Mouse (Mus musculus) left cerebral cortex, postnatal 14 days (tissue): ENCODE results near the gene Iqcj. TPM values are rescaled to one million over a fixed set of nuclear protein-coding genes. Genes with fewer than 3 reads are reported as not detected.
"Not testable (repeated sequence)": the region's sequence is repeated elsewhere in the genome, so short reads cannot be mapped to it uniquely, and the experiment has no call there.

ENCODE experiments used
- DNase-seq, 2 experiments: peaks; one replicate each; pipeline ENCODE4 v3.0.0; 2021 to 2022; ENCODE audit warnings: low spot score in 2 of 2, mixed read lengths in 1 of 2
- intact Hi-C: fragments of 180-260 bp; cut with DNase I; formaldehyde crosslinking; loops from one replicate; pipeline ENCODE4 v1.15.1; 2025
- total RNA-seq, 2 experiments: library from RNA; stranded (reverse); gene quantifications; 2 replicates each; pipeline ENCODE4 v1.2.3; 2021

The Iqcj gene
- total RNA-seq, 2 experiments from 2014 or later, result 2.8 to 4.9 TPM

DNA sequence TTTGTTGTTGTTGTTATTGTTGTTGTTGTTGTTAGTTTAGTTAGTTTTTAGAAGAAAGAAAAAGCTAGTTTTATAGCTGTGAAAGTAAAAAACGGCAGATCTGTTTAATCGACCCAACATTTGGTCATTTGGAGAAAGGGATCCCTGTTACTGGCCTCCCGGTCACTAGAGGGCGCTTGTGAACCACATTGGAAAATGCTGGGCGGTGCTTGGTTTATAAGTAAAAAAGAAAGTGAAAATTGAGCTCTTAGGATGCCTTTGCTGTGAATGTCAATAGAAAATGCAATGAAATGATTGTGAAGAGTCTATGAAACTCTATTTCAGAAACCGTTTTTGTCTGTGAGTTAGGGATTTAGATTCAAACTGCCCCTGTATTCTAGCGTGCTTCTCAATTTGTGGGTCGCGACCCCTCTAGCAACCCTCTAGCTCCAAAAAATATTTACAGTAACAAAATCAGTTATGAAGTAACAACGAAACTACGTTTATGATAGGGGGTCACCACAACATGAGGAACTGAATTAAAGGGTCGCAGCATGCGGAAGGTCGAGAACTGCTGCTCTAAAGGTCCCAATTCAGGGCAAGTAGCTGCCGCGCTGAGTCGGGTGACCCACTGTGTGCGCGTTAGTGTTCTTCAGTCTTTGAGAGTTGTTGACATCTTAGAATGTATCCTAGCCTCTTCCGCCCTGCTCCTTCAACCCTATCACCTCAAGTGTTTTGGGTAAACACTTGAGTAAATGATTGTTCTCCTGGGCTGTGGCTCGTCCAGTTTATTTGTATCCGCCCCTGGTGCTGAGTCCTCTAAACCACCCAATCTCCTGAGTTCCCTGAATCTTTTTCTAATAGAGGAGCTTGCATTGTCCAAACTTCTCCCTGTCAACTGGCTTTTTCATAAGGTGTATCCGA lies 164.6 kb downstream of the Iqcj start:
- intact Hi-C loops, result loop anchor here (2.0 to 10.0 kb wide), 3 partner anchors 436 to 648 kb away; no protein-coding TSS in a partner anchor

DNA sequence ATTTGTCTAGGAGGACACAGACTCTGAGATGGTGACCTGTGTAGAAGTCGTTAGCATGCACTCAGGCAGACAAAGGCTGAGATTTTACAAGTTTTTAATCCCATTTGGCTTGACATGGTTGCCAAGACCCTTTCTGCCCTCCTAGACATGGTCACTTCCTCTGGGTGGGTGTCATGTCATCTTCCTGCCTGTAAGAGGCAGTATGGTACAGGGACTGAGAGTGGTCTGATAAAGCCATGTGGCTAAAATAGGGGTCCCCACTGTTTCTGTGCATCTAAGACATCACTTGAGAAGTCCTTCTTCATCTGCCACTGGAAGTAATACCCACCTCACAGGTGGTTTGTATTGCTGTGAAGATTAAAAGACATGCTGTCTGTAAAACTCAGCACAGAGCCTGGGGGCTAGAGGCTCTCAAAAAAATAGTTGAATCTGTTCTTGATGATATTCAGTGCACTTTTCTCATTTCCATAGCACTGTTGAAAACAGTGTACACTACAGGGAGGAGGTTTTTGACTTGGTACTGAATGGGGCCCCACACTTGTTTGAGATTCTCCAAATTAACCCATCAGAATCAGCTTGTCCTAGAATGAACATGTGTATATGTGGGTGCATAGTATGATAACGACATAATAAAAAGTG lies 167.3 kb downstream of the Iqcj start:
- peak in 1 of 2 experiments; percentile 37 for DNase-seq
- intact Hi-C loops, result loop anchor here (5.0 to 10.0 kb wide), 2 partner anchors 433 to 646 kb away; no protein-coding TSS in a partner anchor

More for the DNA sequence above, 164.6 kb downstream of the Iqcj start:
- DNase-seq, result peak; percentile 78 to 83

DNA sequence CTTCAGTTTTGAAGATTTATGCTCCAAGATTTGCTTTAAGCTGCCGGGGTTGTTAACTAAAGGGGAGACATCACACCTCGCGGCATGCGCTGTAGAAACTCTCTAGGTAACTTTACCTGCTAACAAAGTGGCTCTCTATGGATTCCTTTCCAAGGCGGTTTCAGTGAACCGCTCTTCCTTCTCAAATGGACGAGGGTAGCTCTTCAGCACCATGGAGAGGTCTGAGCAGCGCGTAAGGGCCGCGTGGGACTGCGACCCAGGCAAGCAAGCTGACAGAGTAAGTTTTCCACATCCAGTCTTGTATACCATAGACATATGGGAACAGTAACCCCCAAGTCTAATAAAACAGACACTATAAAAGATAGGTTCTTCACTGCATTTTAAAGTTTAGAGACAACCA lies 172.7 kb downstream of the Iqcj start, which contains the start of gene Schip1:
TSS of gene Schip1 (plus strand) at position 72 of the 400 bp plus-strand sequence.
- DNase-seq, result no peak
- intact Hi-C loops, result no loop called here

DNA sequence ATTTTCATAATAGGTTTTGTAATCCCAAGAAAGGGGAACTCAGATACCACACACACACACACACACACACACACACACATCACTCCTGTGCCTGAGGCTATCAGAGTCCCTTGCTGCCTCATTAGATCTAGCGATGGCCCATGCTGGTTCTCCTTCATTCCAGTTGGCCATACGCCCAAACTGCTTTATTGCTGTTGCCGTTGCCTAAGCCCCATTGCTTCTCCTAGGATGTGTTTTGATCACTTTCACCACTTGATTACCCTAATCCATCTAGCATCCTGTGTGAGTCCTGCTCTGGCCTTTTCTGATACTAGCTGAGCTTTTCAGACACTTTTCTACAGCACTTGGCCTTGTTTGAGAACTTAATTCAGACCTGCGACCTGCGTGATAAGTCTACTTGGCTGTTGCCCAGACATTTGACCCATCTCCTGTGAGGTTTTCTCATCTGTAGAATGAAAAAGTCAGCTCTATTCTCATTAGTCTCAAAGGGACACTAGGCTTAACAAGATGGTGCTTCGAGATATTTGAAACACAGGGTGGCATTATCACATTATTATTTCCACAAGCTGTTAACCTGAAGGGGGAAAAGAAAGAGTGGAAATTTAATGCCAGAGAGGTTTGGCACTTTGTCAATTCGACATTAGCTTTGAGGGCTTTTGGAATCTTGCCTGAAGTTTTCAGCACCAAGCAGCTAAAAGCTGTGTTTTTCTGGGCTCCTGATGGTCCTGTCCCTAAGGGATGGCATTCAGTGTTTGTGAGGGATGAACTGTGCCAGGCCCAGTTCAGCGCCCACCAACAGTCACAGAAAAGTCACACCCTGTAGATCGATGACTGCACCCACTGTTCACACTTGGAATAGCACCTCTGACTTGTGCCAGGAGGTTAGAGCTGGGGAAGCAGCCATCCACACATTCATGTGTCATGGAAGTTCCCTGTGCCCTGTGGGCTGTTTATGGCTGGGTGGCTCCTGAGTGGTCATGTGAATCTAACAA lies 179.7 kb downstream of the Iqcj start:
- no peak for DNase-seq
- intact Hi-C loops, result no loop called here

DNA sequence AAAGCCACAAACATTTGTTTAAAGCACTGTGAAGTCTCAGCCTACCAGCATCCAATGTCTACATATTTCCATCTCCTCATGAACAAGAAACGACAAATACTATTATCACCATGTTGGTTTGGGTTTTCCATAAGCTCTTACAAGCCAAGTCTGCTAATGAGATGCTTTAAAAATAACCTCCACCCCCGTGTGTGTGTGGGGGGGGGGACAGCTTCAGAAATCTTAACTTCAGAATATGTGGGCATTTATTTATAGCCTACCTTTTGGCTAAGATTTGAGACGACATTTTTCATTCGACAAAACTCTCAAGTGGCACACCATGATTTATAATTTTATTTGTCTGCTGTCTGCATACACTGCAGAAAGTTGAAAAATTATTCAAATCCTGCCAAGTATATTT lies 185.4 kb downstream of the Iqcj start:
- intact Hi-C loops, result no loop called here
- DNase-seq, result no peak

DNA sequence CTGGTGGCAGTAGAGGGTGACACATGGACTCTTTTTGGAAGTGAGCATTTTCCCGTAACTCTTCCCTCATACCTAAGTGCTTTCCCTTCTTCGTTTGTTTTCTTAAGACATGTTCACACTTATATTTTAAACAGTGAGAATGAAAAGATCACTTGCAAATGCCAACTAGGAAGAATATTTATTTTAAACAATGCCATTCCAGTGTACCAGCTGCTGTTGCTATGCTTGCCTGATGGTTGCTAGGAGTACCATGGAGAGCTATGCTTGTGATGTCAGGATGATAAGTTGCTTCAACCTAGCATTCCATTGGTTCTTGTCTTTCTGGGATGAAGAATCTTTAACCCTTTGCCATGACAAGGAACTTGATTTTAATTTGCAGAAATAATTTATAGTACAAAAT lies 193.0 kb downstream of the Iqcj start:
- intact Hi-C loops, result no loop called here
- peak in 1 of 2 experiments; percentile 41 for DNase-seq

DNA sequence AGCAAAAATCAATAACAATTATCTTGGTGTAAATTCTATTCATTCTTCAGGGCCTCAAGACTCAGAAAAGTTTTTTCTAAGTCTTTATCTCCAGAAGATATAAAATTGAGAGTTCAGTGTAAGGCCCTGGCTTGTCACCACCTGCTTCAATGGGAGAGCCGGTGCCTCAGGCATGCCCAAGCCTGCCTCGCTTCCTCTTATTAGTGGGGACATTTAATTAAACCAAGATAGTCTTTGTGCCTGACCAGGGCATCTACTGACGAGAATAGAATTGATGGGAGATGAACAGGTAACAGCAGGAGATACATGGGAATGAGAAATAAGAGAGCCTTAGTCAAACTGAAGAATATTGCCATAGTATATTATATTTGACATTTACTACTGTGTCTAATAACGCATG lies 200.1 kb downstream of the Iqcj start:
- intact Hi-C loops, result no loop called here
- no peak for DNase-seq

DNA sequence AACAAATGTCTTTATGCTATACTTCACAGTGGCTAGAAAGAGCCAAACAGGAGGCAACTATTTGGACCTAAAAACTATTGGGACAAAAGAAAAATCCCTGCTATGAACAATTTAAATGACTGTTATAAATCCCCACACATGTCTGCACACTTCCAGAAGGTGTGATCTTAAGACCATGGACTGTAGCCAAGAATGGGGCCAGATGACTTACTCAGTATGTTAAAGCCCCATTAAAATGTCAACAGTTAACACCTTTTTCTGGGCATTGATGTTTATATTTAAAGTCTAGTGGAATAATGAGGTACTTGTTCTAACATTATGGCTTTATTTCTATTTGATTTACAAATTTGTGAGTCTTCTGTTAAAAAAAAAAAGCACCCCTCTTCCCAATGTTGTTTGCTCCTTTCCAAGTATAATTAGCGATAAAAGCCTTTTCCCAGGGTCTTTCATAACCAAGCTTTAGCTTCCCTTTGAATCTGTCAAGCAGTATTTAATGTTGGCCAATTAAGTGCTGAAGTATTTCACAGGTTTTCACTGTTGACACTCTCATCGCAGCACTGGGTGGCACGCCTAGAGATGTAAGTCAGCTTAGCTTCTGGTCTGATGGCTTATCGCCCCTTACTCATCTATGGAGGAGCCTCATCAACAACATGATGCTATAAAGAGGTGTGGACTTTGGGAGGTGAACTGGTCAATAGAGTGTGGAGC lies 204.9 kb downstream of the Iqcj start:
- no peak for DNase-seq
- intact Hi-C loops, result loop anchor here (5.0 kb wide), 1 partner anchor 195 kb away; no protein-coding TSS in a partner anchor

DNA sequence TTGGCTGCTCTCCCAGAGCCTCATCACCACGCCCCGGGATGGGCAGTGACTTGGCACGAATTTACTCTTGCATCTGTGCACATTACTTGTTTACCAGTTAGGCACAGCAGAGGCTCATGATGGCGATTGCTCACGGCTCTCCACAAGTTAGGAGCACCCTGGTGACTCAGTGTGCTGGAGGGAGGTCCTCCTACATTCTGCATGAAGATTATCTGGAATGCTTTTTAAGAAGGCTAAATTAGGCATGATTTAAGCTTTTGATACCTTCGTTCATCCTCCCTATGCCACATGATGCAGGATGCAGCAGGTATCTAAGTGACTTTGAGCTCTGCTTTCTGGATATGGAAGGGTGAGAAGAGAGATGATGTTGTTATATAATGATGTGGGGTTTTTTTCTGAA lies 207.5 kb downstream of the Iqcj start:
- intact Hi-C loops, result loop anchor here (5.0 kb wide), 1 partner anchor 193 kb away; no protein-coding TSS in a partner anchor
- not testable (repeated sequence) for DNase-seq

DNA sequence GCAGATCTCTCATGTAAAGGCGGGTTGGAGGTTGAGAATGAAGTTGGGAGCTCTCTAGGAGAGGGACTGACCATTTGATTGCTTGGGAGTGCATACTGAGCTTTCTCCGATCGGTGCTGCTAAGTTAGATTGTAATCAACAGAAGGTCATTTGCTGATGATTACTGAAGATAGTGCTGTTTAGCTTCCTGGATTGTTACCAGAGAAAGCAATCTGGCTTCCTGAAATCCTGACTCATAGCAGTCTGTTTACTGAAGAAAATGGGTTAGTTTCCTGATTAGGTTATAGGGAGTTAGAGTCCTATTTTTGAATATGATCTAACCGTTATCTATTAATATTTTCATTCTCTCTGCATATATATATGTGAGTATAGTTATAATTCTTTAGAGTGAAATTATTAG lies 209.3 kb downstream of the Iqcj start:
- DNase-seq, result no peak
- intact Hi-C loops, result no loop called here

DNA sequence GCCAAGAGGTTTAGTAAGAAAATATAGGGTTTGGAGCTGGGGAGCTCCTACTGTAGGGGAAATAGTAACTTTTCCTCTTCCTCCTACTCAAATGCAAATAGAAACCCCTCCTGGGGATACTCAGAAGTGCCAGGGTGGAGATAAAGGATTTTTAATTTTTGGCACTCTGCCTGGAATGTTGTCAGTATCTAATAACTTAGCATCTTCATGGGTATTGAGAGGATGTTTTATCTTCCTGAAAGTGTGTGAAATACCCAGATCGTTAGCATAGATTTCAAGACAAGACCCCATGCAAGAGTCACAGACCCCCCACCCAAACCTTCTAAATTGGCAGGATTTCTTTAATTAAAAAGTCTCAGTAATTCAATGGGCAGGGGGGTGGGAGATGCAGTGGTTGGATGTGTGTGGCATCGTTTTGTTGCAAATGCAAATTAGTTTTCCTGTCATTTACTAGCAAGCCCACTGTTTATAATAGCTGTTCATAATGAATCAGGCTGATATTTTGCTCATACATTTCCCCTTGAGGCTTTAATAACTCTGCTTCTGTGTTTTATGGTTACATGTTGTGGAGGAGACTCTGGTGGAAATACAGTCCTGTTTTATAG lies 213.2 kb downstream of the Iqcj start:
- intact Hi-C loops, result no loop called here
- DNase-seq, result no peak

Other genes with a start within 250 kb of the Iqcj start
- 10 to 100 TPM in 1 of 2 experiments, 1 to 10 TPM in 1; 7.4 to 12.2 TPM for gene Iqschfp, start within 50 bp of the Iqcj start, total RNA-seq
- 100 to 1,000 TPM; 254 to 269 TPM for gene Schip1, start 172.6 kb downstream of the Iqcj start, total RNA-seq